Mouse (Mus musculus): ENCODE measurements around the gene Taar8c.
"Not testable (repeated sequence)": the region's sequence is repeated elsewhere in the genome, so short reads cannot be mapped to it uniquely, and the experiment has no call there.

Taar8c gene

GRCm38 (mm10) chr10:24074751-24075150, 27.0 kb downstream of the Taar8c start:
- DNase-seq (ENCODE audit: inconsistent ontology term) = not testable (repeated sequence)

GRCm38 (mm10) chr10:24058986-24059385, 42.7 kb downstream of the Taar8c start:
- DNase-seq (ENCODE audit: inconsistent ontology term) = no peak

- DNase-seq (ENCODE audit: inconsistent ontology term) = no peak
These were observed 49.7 kb downstream of the Taar8c start for GRCm38 (mm10) chr10:24052039-24052438.

Data from Muller cell, postnatal 12 days (primary cell).